Mouse (Mus musculus): ENCODE results near the gene Xcr1.

Gene Xcr1

DNA sequence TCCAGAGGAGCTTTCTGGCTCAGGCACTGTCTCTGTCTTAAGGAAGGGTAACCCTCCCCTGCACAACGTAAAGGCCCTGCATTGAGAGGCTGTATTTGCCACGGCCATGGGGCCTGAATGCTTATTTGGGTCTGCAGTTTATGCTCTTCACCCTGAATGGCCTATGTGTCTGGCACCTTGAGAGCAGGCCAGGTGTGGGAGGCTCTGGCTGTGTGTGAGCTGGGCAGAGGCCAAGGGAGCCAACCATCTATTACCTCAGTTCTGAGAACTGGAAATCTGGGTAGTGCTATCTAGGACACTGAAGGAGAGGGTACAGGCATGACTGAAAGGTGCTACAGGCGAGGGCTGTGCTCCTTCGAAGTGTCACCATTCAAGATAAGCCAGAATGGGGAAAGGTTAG lies 47.0 kb downstream of the Xcr1 start:
- DNase-seq (ENCODE audit: low read depth) = no peak

DNA sequence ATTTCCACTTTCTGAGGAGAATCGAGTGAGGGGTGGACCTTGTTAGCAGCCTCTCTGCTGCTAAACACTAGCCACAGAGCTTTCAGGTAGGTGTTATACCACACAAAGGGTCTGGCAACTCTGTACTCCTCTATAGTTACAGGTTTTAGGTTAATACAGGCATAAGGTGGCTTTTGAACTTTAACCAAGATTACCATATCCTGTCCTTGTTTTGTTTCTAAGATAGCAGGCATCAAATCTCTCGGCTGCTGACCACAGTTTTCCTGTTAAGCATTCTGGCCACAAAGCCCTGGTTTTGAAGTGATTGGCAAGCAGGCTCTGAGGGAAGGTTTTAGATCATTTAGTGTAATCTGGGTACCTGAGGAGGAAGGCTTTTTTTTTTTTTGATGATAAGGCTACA lies 47.5 kb downstream of the Xcr1 start:
- DNase-seq (ENCODE audit: low read depth) = peak; percentile 82

DNA sequence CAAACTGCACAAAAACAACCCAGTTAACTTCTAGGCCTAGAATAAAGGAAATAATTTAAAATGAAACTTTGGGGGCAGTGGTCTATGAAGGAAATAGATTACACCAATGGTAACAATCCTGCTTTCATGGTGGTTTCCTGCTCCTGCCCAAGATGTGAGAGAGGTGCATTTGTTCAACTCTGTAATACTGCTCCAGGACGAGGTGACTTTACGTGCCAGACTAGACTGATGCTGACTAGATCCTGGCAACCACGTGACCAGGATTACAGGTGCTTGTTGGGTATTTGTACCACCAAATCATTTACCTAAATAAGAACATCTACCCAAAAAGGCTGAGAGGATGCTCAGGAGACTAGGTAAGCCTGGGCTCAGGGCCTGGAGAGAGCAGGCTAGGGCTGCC lies 50.0 kb downstream of the Xcr1 start:
- peak; percentile 51 for DNase-seq (ENCODE audit: low read depth)

DNA sequence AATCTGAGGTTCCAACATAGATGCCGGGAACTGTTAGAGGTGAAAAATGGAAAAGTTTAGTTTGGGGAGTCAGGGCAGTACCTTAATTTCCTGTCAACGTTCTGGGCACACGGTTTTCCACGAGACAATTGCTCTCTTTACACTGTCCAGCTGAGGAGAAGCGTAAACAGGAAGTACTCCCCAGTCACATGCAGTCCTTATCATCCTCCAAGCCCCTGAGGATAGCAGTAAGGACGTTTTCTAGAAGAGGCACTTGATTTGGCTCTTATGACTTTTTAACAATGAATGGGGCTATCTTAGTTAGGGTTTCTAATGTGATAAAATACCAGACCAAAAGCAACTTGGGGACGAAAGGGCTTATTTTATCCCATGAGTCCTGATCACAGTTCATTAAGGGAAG lies 53.2 kb downstream of the Xcr1 start:
- no peak for DNase-seq (ENCODE audit: low read depth)

DNA sequence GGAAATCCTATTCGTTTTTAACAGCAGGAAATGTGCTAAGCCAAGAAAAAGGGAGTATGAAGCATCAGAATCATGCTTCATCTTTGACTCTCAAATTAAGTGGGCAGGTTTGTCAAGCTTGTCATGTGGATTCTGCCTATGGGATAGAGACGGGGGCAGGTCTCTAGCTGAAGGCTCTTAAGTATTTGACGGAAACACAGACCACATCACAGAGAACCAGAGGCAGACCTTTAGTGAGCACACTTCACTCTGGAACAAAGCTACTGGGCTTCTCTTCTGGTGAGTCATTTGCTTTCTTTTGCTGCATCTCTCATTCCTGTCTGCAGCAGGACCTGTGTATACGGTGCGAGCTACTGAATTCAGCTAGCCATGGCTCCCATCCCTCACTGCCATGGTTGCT lies 55.6 kb downstream of the Xcr1 start, which contains the start of gene Cxcr6:
Gene Cxcr6 (plus strand): TSS at position 209 of the 400 bp plus-strand sequence.
- DNase-seq (ENCODE audit: low read depth) = peak; percentile 63

DNA sequence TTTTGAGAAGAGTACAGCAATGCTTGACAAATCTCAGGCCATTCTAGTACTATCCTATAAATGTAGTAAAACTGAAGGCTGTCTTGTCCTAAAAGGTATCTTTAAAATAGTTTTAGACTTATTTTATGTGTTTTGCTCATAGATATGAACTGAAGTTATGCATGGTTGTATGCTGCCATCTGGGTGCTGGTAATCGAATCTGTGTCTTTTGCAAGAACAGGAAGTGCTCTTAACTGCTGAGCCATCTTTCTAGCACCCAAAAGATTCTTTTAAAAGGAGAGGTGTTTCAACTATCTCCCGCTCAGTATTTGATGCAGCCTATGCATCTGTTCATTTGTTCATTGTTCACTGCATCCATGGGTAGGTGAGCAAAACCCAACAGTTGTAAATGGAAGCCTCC lies 56.6 kb downstream of the Xcr1 start:
- DNase-seq (ENCODE audit: low read depth) = peak; percentile 48

DNA sequence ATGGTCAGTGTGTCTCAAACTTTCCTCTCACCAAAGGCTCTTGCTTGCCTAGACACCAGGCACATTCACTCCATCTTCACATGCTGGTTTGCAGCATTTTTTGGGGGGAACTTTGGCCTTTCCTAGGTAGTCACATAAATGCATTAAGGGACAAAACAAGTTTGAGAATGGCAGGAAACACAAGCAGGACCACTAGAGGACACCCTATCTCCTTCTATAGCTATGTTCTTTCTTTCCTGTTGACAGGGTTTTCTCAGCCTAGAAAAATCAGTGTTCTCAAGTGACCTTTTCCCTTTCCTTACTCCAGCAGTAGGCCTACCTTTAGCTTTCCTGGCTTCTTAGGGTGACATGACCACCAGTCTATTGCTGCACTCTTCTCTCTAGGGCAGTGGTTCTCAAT lies 58.9 kb downstream of the Xcr1 start:
- peak; percentile 53 for DNase-seq (ENCODE audit: low read depth)

DNA sequence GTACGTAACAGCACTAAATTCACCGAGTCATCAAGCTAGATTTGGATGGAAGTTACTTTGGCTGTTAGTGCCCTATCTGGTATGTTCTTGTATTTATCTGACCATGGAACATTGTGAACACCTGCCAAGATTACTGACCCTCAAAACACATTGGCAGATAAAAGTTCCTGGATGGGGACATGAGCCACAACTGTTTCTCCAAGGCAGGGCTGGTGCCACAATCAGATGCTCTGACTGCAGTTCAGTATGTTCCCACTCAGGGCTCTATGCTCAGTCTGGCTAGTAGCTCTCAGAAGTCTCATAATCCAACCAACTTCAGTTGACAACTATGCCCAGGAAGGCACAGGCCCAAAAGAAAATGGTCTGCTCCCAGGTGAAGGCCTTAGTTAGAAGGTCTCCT lies 59.4 kb downstream of the Xcr1 start:
- no peak for DNase-seq (ENCODE audit: low read depth)

Data from induced T-regulatory cell, adult 2 months (primary cell).